Mouse (Mus musculus) heart, embryonic 16.5 days (tissue): ENCODE measurements around the gene Tspan15. TPM values are rescaled to one million over a fixed set of nuclear protein-coding genes. Genes with fewer than 3 reads are reported as not detected.

Source experiments
- ATAC-seq: fragments of 200-750 bp; cut with Nextera tagmentation; replicated peaks from 2 replicates; pipeline ENCODE4 v1.8.0; 2017; ENCODE audit warnings: moderate number of reproducible peaks; ENCODE audit not compliant: insufficient read depth, low FRiP score; ENCODE audit errors: extremely low read depth
- H3K27ac ChIP-seq: fragments of 300-500 bp; sonication (generic); 2 replicates; pipeline ENCODE4 v1.5.1; 2014; ENCODE audit warnings: mild to moderate bottlenecking, low read length, control low read depth, moderate library complexity
- H3K27me3 ChIP-seq: fragments of 300-500 bp; sonication (generic); 2 replicates; pipeline ENCODE4 v1.6.1; 2014; ENCODE audit warnings: low read length, mixed read lengths; ENCODE audit not compliant: control insufficient read depth, insufficient read depth
- H3K36me3 ChIP-seq: fragments of 300-500 bp; sonication (generic); 2 replicates; pipeline ENCODE4 v1.6.1; 2014; ENCODE audit not compliant: control insufficient read depth, insufficient read depth
- H3K4me1 ChIP-seq: fragments of 300-500 bp; sonication (generic); 2 replicates; pipeline ENCODE4 v1.6.1; 2014; ENCODE audit warnings: low read length, mixed read lengths; ENCODE audit not compliant: control insufficient read depth, insufficient read depth
- H3K4me2 ChIP-seq: fragments of 300-500 bp; sonication (generic); 2 replicates; pipeline ENCODE4 v1.6.1; 2014; ENCODE audit warnings: low read depth, mild to moderate bottlenecking, control low read depth, low read length
- H3K4me3 ChIP-seq: fragments of 300-500 bp; sonication (generic); 2 replicates; pipeline ENCODE4 v1.5.1; 2014; ENCODE audit warnings: mild to moderate bottlenecking, control low read depth, low read length
- H3K9ac ChIP-seq: fragments of 300-500 bp; sonication (generic); 2 replicates; pipeline ENCODE4 v1.6.1; 2014; ENCODE audit warnings: low read length, control low read depth
- H3K9me3 ChIP-seq: fragments of 300-500 bp; sonication (generic); replicated peaks from 2 replicates; pipeline ENCODE4 v1.6.1; 2016; ENCODE audit warnings: low read length; ENCODE audit not compliant: control insufficient read depth
- WGBS: fragments of 180-500 bp; shearing (Covaris S2); extraction: QIAGEN DNeasy Blood & Tissue Kit; methylation state at CpG from one replicate; pipeline ENCODE4 v1.1.7; 2014; 5-methylcytosine and 5-hydroxymethylcytosine counted together
- polyA plus RNA-seq: library from polyadenylated mRNA; unstranded; fragments of >200 nt; fragmentation: Nextera tagmentation; extraction: Ambion mirVana; gene quantifications from 2 replicates; pipeline ENCODE4 v1.2.1, GENCODE M21; 2015

Tspan15 gene
- polyA plus RNA-seq, 1 experiment from 2014 or later: 10.9 TPM

- WGBS: 88% methylated on average over 3 of the region's 3 CpGs
- H3K4me3 ChIP-seq: no peak overlapping the region
- H3K4me1 ChIP-seq: no peaks in the 10 kb centered on the region
- no peak for ATAC-seq
- H3K36me3 ChIP-seq: no peaks in the 10 kb centered on the region
- no peak overlapping the region for H3K9ac ChIP-seq
- no peaks in the 10 kb centered on the region for H3K27me3 ChIP-seq
- H3K4me2 ChIP-seq: no peak overlapping the region
- H3K27ac ChIP-seq: no peak overlapping the region
- no peaks in the 10 kb centered on the region for H3K9me3 ChIP-seq
Observed at GRCm38 (mm10) chr10:62238688-62239087, 7.6 kb upstream of the Tspan15 start.

GRCm38 (mm10) chr10:62237205-62237604 is 6.2 kb upstream of the Tspan15 start:
- 71% methylated on average over 10 of the region's 10 CpGs for WGBS
- Histone ChIP-seq H3K36me3 (no peaks in the 10 kb centered on the region), H3K27me3 (no peaks in the 10 kb centered on the region), H3K27ac (no peak overlapping the region), H3K4me3 (no peak overlapping the region), H3K4me1 (no peaks in the 10 kb centered on the region), H3K4me2 (no peak overlapping the region), H3K9ac (no peak overlapping the region), H3K9me3 (no peaks in the 10 kb centered on the region)
- no peak for ATAC-seq

- H3K9me3 ChIP-seq: no peaks in the 10 kb centered on the region
- 0 out of 2 replicates have a peak, but pooled peaks cover 2% of the 10 kb centered on the region for H3K27me3 ChIP-seq
- no peak for ATAC-seq
- H3K27ac ChIP-seq: no peak overlapping the region
- H3K36me3 ChIP-seq: no peaks in the 10 kb centered on the region
- no peak overlapping the region for H3K4me2 ChIP-seq
- H3K9ac ChIP-seq: no peak overlapping the region
- H3K4me3 ChIP-seq: no peak overlapping the region
- 83% methylated on average over 6 of the region's 6 CpGs for WGBS
- peaks cover 4% of the 10 kb centered on the region for H3K4me1 ChIP-seq
Observed at GRCm38 (mm10) chr10:62236165-62236564, 5.1 kb upstream of the Tspan15 start.

GRCm38 (mm10) chr10:62231811-62232210 is 760 bp upstream of the Tspan15 start:
- H3K4me2 ChIP-seq: no peak overlapping the region; the same call in 1 of the 2 replicates
- ATAC-seq: no peak
- 76% methylated on average over 3 of the region's 3 CpGs for WGBS

GRCm38 (mm10) chr10:62231395-62231732 is 313 bp upstream of the Tspan15 start:
- Histone ChIP-seq H3K36me3 (no peaks in the 10 kb centered on the region), H3K9ac (peak overlapping the region; percentile 57; the same call in 1 of the 2 replicates), H3K27ac (peak overlapping the region; percentile 39), H3K27me3 (0 out of 2 replicates have a peak, but pooled peaks cover 2% of the 10 kb centered on the region), H3K4me1 (peaks cover 7% of the 10 kb centered on the region), H3K9me3 (no peaks in the 10 kb centered on the region), H3K4me2 (peak overlapping the region; percentile 97), H3K4me3 (peak overlapping the region; percentile 67)
- peak; percentile 29 for ATAC-seq
- WGBS: 3% methylated on average over 13 of the region's 13 CpGs

More at GRCm38 (mm10) chr10:62231811-62232210, 760 bp upstream of the Tspan15 start:
- no peaks in the 10 kb centered on the region for H3K36me3 ChIP-seq
- H3K9me3 ChIP-seq: no peaks in the 10 kb centered on the region
- no peak overlapping the region for H3K4me3 ChIP-seq
- peaks cover 7% of the 10 kb centered on the region for H3K4me1 ChIP-seq
- 0 out of 2 replicates have a peak, but pooled peaks cover 2% of the 10 kb centered on the region for H3K27me3 ChIP-seq
- no peak overlapping the region for H3K27ac ChIP-seq
- H3K9ac ChIP-seq: no peak overlapping the region

GRCm38 (mm10) chr10:62228126-62228525 is 2.9 kb downstream of the Tspan15 start:
- 68% methylated on average over 6 of the region's 6 CpGs for WGBS
- Histone ChIP-seq H3K36me3 (no peaks in the 10 kb centered on the region), H3K27me3 (0 out of 2 replicates have a peak, but pooled peaks cover 2% of the 10 kb centered on the region), H3K9ac (no peak overlapping the region), H3K9me3 (no peaks in the 10 kb centered on the region), H3K4me1 (peaks cover 7% of the 10 kb centered on the region), H3K4me2 (no peak overlapping the region), H3K4me3 (no peak overlapping the region), H3K27ac (no peak overlapping the region)
- ATAC-seq: no peak

GRCm38 (mm10) chr10:62225839-62226238 is 5.2 kb downstream of the Tspan15 start:
- no peaks in the 10 kb centered on the region for H3K9me3 ChIP-seq
- no peak overlapping the region for H3K27ac ChIP-seq
- H3K4me2 ChIP-seq: no peak overlapping the region
- no peaks in the 10 kb centered on the region for H3K27me3 ChIP-seq
- ATAC-seq: no peak
- no peaks in the 10 kb centered on the region for H3K36me3 ChIP-seq
- peaks cover 2% of the 10 kb centered on the region; the same call in 1 of the 2 replicates for H3K4me1 ChIP-seq
- H3K4me3 ChIP-seq: no peak overlapping the region
- WGBS: 70% methylated on average over 7 of the region's 7 CpGs
- no peak overlapping the region for H3K9ac ChIP-seq

GRCm38 (mm10) chr10:62224231-62224630 is 6.8 kb downstream of the Tspan15 start:
- Histone ChIP-seq H3K4me2 (no peak overlapping the region), H3K27ac (no peak overlapping the region), H3K9me3 (no peaks in the 10 kb centered on the region), H3K27me3 (no peaks in the 10 kb centered on the region), H3K36me3 (no peaks in the 10 kb centered on the region), H3K4me3 (no peak overlapping the region), H3K9ac (no peak overlapping the region), H3K4me1 (no peaks in the 10 kb centered on the region)
- no peak for ATAC-seq
- WGBS: 55% methylated on average over 6 of the region's 6 CpGs

GRCm38 (mm10) chr10:62222777-62223176 is 8.3 kb downstream of the Tspan15 start:
- no peak overlapping the region for H3K4me3 ChIP-seq
- 77% methylated on average over 17 of the region's 17 CpGs for WGBS
- no peak overlapping the region for H3K4me2 ChIP-seq
- ATAC-seq: no peak
- no peaks in the 10 kb centered on the region for H3K9me3 ChIP-seq
- no peaks in the 10 kb centered on the region for H3K36me3 ChIP-seq
- no peak overlapping the region for H3K27ac ChIP-seq
- H3K4me1 ChIP-seq: no peaks in the 10 kb centered on the region
- no peaks in the 10 kb centered on the region for H3K27me3 ChIP-seq
- no peak overlapping the region for H3K9ac ChIP-seq
